Mouse (Mus musculus): Measurements from ENCODE around the gene Sh3rf3.

- TF ChIP-seq EP300 (IDR thresholded peaks at IDR 0.05; ENCODE audit: low read depth) (no peak), CTCF (IDR thresholded peaks at IDR 0.05; ENCODE audit: low read depth) (no peak)
These were observed 64.7 kb downstream of the Sh3rf3 start for GRCm38 (mm10) chr10:58877835-58878234.
